Mouse (Mus musculus) subcutaneous adipose tissue, adult 2 months (tissue): Measurements from ENCODE around the gene Gm10778. TPM values are rescaled to one million over a fixed set of nuclear protein-coding genes. Genes with fewer than 3 reads are reported as not detected.

Experiments used
- polyA plus RNA-seq: library from polyadenylated mRNA; depleted of rRNA; stranded (reverse); fragments of >200 nt; gene quantifications from 2 replicates; pipeline ENCODE4 v1.2.3, GENCODE M21; 2012; ENCODE audit warnings: low replicate concordance; rRNA removed

Gene Gm10778
- polyA plus RNA-seq, result 0.34 and 0.55 TPM in 2 replicates

GRCm38 (mm10) chr10:81648803-81649775 is at the start of gene Gm10778:
TSS of gene Gm10778 (plus strand) at chr10:81649059.

GRCm38 (mm10) chr10:81600738-81601203 is 48.1 kb upstream of the Gm10778 start, which contains the start of gene Tle6:
TSS of gene Tle6 (minus strand) at chr10:81601073.

DNA sequence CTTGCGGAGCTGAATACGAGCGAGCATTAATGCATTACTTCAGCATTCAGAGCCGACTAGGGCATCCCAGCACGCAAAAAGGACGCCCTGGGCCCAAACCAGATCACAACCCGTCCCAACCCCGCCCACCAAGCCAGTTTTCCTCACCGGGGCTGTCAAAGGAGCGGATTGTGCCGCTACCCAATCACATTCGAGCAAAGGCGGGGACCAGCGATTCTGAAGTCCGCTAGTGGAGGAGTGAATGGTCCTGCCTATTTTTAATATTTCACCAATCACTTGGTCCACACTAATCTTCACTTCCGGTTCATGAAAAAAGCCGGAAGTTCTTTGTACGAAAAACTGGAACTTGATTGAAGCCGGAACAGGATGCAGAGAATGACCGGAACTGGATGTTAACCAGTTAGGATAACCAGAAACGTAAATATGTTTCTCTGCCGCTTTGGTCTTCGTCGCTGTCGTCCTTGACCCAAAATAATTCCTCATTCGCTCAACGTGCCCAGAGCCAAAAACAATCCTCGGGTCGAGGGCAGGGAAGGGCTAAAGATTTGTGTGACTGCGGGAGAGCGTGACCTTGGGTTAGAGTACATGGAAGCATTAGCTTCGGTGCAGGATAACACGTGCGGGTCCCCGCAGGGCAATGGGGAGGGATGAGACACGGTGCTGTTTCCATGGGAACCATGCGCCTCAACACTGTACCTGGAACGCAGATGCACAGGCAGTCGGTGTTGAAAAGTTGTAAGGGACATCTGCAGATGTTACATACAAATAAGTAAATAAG is 42.7 kb upstream of the Gm10778 start, which contains the start of gene BC025920:
TSS of gene BC025920 (plus strand) at position 297 of the 778 bp plus-strand sequence.

GRCm38 (mm10) chr10:81626994-81627835 is 21.6 kb upstream of the Gm10778 start, which contains the start of gene Sirt6:
TSS of gene Sirt6 (minus strand) at chr10:81627797.

DNA sequence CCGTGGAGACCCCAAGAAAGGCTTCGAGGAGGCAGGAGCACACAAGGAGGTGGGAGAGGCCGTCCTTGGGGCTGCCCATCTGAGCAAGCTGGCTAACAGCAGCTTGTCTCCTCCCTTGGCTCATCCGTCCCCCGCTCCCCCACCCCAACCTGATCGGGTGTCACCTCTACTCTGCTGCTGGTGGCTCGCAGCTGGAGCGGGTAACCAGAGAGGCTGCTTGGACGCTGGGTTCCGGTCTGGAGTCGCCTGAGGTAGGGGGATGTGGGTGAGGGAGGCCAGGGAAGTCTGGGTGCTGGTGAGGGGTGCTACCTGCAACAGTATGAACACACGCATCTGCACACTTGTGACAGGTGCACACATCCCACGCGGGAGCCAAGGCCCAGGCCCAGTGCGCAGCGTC is 20.5 kb upstream of the Gm10778 start, which contains the start of gene Ankrd24:
TSS of gene Ankrd24 (plus strand) at position 151 of the 400 bp plus-strand sequence.

DNA sequence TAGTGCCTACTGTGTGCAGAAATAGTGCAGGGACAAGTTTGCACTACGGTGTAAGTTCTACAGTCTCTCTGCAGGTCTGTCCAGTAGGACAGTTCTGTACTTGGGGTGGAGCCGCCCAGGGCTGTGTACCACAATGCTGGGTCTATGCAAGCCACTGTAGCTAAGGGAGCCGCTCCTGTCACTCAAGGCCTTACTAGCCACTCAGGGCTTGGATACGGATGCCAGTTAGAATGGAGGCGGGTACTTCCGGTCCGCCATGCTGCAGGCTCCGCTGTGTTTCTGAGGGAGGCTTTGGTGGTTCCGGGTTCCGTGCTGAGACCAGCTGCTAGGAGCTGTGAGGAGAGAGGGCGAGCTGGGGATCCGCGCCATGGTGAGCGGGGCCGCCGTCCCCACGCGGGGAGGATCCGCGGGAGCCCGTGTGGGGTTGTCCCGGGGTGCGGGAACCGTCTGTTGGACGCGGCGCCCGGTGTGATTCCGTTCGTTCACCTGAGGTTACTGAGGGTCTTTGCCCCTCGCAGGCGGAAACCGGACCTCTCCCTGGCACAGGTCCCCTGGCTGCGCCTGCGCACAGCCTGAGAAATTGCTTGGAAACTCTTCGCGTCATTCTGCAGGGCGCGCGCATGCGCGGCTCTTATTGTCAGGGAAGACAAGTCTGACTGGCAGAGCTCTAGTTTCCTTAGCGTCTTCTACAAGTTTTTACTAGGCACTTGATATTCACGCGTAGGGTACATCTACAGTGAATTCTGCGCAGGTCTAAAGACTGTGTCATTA is 55.9 kb downstream of the Gm10778 start, which contains the start of gene Zfp433:
TSS of gene Zfp433 (plus strand) at position 295 of the 771 bp plus-strand sequence.

Other genes with a start within 250 kb of the Gm10778 start
- 67.7 and 99.8 TPM in 2 replicates for gene Nfic, start 193.4 kb upstream of the Gm10778 start, polyA plus RNA-seq
- gene Celf5, start 166.3 kb upstream of the Gm10778 start, polyA plus RNA-seq, result 0.70 and 0.93 TPM in 2 replicates
- gene Ncln, start 152.7 kb upstream of the Gm10778 start, polyA plus RNA-seq, result 174 and 241 TPM in 2 replicates
- 7.2 and 9.4 TPM in 2 replicates for gene S1pr4, start 148.9 kb upstream of the Gm10778 start, polyA plus RNA-seq
- gene Gna15, start 124.8 kb upstream of the Gm10778 start, polyA plus RNA-seq, result 3.8 and 5.3 TPM in 2 replicates
- gene Gna11, start 103.9 kb upstream of the Gm10778 start, polyA plus RNA-seq, result 141 and 164 TPM in 2 replicates
- 885 and 1,244 TPM in 2 replicates for gene Aes, start 89.6 kb upstream of the Gm10778 start, polyA plus RNA-seq
- gene Tle2, start 74.5 kb upstream of the Gm10778 start, polyA plus RNA-seq, result 43.6 and 76.2 TPM in 2 replicates
- 9.9 and 14.9 TPM in 2 replicates for gene Tle6, start 48.0 kb upstream of the Gm10778 start, polyA plus RNA-seq
- gene BC025920, start 42.8 kb upstream of the Gm10778 start, polyA plus RNA-seq, result 1.1 and 1.3 TPM in 2 replicates
- gene Sirt6, start 21.3 kb upstream of the Gm10778 start, polyA plus RNA-seq, result 24.8 and 39.4 TPM in 2 replicates
- 36.2 and 58.5 TPM in 2 replicates for gene Ankrd24, start 20.5 kb upstream of the Gm10778 start, polyA plus RNA-seq
- gene Zfp433, start 55.8 kb downstream of the Gm10778 start, polyA plus RNA-seq, result 0.60 and 1.3 TPM in 2 replicates
- 0.44 and 1.3 TPM in 2 replicates for gene Gm3055, start 122.1 kb downstream of the Gm10778 start, polyA plus RNA-seq
- gene Gm4767, start 163.1 kb downstream of the Gm10778 start, polyA plus RNA-seq, result not detected in 2 replicates
- gene Gm32687, start 214.9 kb downstream of the Gm10778 start, polyA plus RNA-seq, result 0.21 and 0.84 TPM in 2 replicates